Mouse (Mus musculus) ES-E14 (cell line): ENCODE measurements around the gene Fen1.

Experiments used
- HCFC1 ChIP-seq: IDR thresholded peaks from 2 replicates; pipeline ENCODE4 v1.6.1; 2012; ENCODE audit warnings: low read length, inconsistent platforms, borderline replicate concordance; ENCODE audit not compliant: insufficient read depth
- MAFK ChIP-seq: IDR thresholded peaks from 2 replicates; pipeline ENCODE4 v1.6.1; 2014; ENCODE audit warnings: mild to moderate bottlenecking, low read depth, low read length, inconsistent platforms; ENCODE audit not compliant: insufficient read depth
- ZNF384 ChIP-seq: IDR thresholded peaks from 2 replicates; pipeline ENCODE4 v1.6.1; 2012; ENCODE audit warnings: low read depth, low read length, inconsistent platforms

- no peak for TF ChIP-seq MAFK
- TF ChIP-seq HCFC1: no peak
- TF ChIP-seq ZNF384: no peak
Measured at GRCm38 (mm10) chr19:10208851-10209250, 4.9 kb upstream of the Fen1 start.
